Mouse (Mus musculus) CD4-positive helper T cell, adult 2 months (primary cell): ENCODE measurements around the gene Lpcat1.

Experiments
- DNase-seq: peaks from one replicate; pipeline ENCODE4 v3.0.0-alpha.2; 2012; ENCODE audit warnings: low read depth, missing footprints, low spot score

The Lpcat1 gene

GRCm38 (mm10) chr13:73467034-73467420 lies at the start of gene Lpcat1:
Gene Lpcat1, plus strand, starts transcription at chr13:73467197.
- DNase-seq = peak; percentile 89

- no peak for DNase-seq
Observed at GRCm38 (mm10) chr13:73417478-73418220, 49.3 kb upstream of the Lpcat1 start.

DNA sequence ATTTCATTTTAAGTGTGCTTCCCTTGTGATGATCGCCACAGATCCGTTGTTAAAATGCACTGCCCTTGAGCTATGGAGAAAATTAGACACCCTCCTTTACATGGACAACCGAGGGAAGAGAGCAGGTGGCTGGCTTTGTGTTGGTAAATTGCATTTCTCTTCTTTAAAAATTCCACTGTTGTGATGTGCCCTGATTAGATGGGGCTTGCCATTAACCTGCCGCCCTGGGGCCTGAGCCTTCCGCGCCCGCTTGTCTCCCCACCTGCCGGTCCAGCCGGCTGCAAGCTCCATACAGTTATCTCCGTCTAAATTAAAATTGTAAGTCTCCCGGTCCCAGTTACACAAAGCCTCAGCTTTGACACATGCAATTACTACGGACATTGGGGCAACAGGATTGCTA lies 48.7 kb upstream of the Lpcat1 start:
- no peak for DNase-seq

DNA sequence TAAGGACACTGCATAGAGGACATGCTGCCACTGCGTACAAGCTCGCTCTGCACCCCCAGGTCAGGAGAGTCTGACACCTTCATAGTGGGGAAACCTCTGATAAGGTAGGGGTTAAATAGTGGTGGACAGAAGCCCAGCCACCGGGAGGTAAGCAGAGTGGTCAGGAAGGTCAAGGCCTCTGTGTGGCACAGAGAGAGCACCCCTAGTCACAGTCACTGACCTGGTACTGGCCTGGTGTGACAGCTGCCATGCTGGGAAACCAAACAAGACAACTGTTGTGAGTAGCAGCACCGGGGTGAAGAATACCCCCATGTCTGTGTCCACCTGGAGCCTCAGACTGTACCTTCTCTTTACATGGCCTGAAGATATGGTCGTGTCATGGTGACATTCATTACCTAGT lies 47.8 kb upstream of the Lpcat1 start:
- no peak for DNase-seq

- DNase-seq = no peak
Observed at GRCm38 (mm10) chr13:73423043-73423442, 44.0 kb upstream of the Lpcat1 start.

DNA sequence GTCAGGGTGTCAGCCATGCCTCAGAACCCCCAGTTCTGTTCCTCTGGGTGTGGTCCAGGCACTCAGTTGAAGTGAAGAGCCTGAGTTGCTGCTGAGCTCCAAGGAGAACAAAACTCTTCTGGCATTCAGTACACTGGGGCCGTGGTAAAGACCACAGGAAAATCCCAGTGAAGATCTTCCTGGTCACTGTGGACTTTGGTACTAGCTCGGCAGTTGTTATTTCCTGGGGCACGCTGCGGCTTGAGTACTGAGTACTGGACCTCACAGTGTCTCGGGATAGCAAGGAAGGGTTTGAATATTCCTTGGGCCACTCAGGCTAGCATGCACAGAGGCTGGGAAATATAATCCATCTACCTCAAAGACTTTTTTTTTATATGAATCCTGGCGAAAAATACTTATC lies 42.0 kb upstream of the Lpcat1 start:
- no peak for DNase-seq

DNA sequence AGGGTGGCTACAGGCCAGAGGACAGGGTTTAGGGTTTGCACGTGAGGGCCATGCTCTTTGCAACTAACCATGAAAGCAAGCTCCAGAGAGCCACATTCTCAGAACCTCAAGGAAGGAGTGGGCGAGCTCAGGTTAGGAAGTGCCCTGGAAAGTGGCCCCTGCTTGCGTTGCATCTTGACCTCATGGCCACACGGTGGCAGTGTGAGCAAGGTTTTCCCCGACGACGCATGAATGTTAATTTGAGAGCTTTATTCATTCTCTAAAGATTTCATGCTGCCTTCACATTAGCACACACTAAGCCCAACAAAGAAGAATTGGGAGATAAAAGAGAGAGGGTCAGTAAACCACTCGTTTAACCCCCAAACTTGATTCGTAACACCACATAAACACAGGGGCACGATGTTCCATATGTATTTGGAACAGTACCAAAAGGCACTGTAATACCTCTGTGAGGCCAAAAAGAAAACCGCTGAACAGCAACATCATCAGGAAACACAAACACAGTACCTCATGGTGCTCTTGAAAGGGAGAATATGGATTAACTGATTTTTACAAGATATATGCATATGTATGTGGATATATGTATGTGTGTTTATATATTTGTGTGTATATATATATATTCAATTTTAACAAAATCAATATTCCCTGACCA lies 41.0 kb upstream of the Lpcat1 start:
- DNase-seq = peak; percentile 67

- DNase-seq = no peak
Observed at GRCm38 (mm10) chr13:73426587-73426986, 40.4 kb upstream of the Lpcat1 start.

GRCm38 (mm10) chr13:73429605-73430321 lies 37.2 kb upstream of the Lpcat1 start:
- no peak for DNase-seq

DNA sequence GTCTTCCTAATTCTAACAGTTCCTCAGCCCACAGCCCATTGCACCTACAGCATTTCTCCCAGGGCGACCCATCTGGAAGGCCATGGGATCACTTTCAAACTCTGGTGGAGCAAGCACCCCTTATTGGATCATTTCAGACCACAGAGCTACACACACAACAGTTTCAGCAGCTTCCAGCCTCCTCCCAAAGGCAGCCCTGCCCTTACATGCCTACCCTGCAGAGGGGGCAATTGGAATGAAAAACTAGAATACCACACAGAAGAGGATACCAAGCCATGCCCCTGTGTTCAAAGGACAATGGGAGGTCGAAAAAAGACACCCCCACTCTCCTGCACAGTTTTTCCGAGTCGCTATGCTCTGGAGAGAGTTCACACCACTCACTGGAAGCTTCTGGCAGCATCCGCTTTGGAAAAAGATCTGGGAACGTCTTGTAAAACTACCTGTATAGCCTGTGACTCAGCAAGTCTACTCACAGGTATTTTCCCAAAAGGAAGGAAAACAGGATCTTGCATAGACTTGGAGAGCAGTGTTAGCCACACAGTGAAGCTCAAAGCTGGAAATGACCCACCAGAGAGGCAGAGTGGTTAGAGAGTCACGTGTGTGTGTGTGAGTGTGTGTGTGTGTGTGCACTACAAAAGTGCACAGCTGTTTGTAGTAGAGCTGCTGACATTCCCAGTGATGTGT lies 34.4 kb upstream of the Lpcat1 start:
- DNase-seq = no peak

GRCm38 (mm10) chr13:73433681-73434535 lies 33.1 kb upstream of the Lpcat1 start:
- peak; percentile 44 for DNase-seq

- DNase-seq = peak; percentile 49
Observed at GRCm38 (mm10) chr13:73434687-73435086, 32.3 kb upstream of the Lpcat1 start.

DNA sequence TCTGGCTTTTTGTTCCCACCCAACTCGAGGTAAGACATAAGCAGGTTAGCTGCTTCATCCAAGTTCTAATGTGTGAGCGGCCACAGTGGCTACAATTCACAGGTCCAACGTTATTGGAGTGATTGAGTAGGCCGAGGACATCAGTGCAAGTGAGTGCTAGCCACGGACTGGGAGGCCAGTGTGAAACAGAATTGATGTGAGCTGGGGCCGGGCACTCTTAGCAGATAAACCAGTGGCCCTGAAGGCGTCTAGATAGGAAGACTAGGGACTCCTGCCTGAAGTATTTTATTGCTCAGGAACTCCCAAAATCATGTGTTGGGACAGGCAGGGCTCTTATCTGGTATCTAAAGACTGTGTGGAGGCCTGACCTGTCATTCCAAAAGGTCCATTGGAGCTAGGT lies 31.3 kb upstream of the Lpcat1 start:
- DNase-seq = no peak

GRCm38 (mm10) chr13:73439057-73439456 lies 27.9 kb upstream of the Lpcat1 start:
- no peak for DNase-seq

- DNase-seq = no peak
Observed at GRCm38 (mm10) chr13:73441032-73441431, 26.0 kb upstream of the Lpcat1 start.

GRCm38 (mm10) chr13:73441686-73442085 lies 25.3 kb upstream of the Lpcat1 start:
- DNase-seq = no peak

DNA sequence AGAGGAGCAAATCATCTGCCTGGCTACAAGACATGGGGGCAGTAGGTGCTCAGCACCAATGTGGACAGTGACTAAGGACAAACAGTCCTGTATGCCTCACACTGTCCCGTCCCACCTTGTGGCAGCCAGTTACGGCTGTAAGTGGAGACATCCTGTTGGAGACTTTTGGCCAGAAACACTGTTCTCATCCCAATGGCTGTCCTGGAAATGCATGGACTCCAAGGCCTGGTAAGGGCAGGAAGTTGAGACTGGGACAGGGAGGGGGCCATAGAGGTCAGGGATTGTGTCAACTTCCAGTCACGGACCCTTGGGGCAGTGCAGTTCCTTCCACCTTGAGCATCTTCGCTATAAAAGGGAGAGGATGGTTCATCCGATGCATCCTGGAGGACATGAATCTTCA lies 24.6 kb upstream of the Lpcat1 start:
- no peak for DNase-seq

- DNase-seq = no peak
Observed at GRCm38 (mm10) chr13:73443093-73443821, 23.7 kb upstream of the Lpcat1 start.

GRCm38 (mm10) chr13:73445087-73445486 lies 21.9 kb upstream of the Lpcat1 start:
- DNase-seq = no peak

GRCm38 (mm10) chr13:73446076-73446475 lies 20.9 kb upstream of the Lpcat1 start:
- DNase-seq = no peak
